15 mouse cellular contexts compared by ENCODE assay signal in genomic region chr17:46188829-46189228, GRCm38 (mm10). TPM values are rescaled to one million over a fixed set of nuclear protein-coding genes. Genes with fewer than 3 reads are reported as not detected.
"Had no signal": no experiment of that assay in that cellular context is flagged by ENCODE, and none has a peak within 500 bp of the region (broad histone marks: within the 10 kb centered on the region; RNA-seq: fewer than 3 reads in every experiment).

No protein-coding gene starts in this region.

- DNase-seq: left cerebral cortex, postnatal 4 days; liver; liver, embryonic 13.5 days; liver, postnatal 0 days; lung, adult 18-20 months; lung, adult 2 months; lung, embryonic 14.5 days; lung, postnatal 10 days; lung, postnatal 14 days; lung, postnatal 36 days; lung, postnatal 4 days; midbrain, embryonic 14.5 days had no signal

RNA-seq across cellular contexts. Expression of gene Rsph9, which starts 44.8 kb away (rescaled TPM):
- total RNA-seq: megakaryocyte progenitor cell, adult 5-6 weeks; megakaryocyte, adult 5-6 weeks; monocyte, adult 5-6 weeks had no signal
